Mouse (Mus musculus) heart, adult 2 months (tissue): ENCODE measurements at regions not wholly inside any gene's neighbourhood (a gene's known extent, or its start where the extent isn't known, plus 50 kb on each side); places are given as distances from the start of the nearest gene placed in this dataset.

Experiments used
- CTCF ChIP-seq: fragments of 200-600 bp; IDR thresholded peaks from 2 replicates; pipeline ENCODE4 v1.8.1; 2022; ENCODE audit warnings: antibody characterized with exemption, mild to moderate bottlenecking, moderate library complexity
- EP300 ChIP-seq: fragments of 200-500 bp; IDR thresholded peaks from 2 replicates; pipeline ENCODE4 v1.6.1; 2011; ENCODE audit warnings: low read depth, low read length, control low read depth; ENCODE audit not compliant: insufficient read depth

DNA sequence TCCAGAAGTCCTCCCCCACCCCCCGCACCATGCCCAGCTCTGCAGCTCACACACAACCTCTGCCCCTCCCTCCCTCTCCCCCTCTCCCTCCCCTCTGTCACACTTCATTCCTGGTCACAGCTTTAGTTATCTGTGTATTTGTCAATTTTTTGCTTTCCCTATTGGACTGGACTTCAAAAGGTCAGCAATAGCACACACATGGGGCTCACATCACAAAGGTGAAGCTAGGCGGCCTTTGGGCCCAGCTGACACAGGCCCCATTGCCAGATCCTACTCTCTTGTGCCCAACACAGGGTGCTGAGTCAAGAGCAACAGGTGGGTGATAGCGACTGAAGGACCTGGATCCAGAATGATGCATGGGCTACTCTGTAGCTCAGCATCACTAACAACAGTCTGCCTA lies 149.0 kb upstream of the Nectin1 start:
- no peak for TF ChIP-seq CTCF
- no peak for TF ChIP-seq EP300
